Mouse (Mus musculus): ENCODE data around the gene 2900026A02Rik.

GRCm38 (mm10) chr5:113223888-113224287 is 2.9 kb upstream of the 2900026A02Rik start:
- TF ChIP-seq EP300 (optimal IDR thresholded peaks at IDR 0.05) (no peak), CTCF (IDR thresholded peaks at IDR 0.05; ENCODE audit: low read depth) (no peak)
